Mouse (Mus musculus) CH12.LX (cell line): Measurements from ENCODE around the gene Chm.

Experiments used
- CTCF ChIP-seq, 2 experiments: IDR thresholded peaks in 1 of 2; conservative IDR thresholded peaks in 1 of 2; 2 replicates each; pipeline ENCODE4 v1.5.1; 2011 to 2012; ENCODE audit warnings: low read depth in 2 of 2, low read length in 2 of 2, improper control_type of control experiment in 1 of 2, inconsistent platforms in 1 of 2, mild to moderate bottlenecking in 1 of 2, moderate library complexity in 1 of 2
- E2F4 ChIP-seq: IDR thresholded peaks from 2 replicates; pipeline ENCODE4 v1.6.1; 2011; ENCODE audit warnings: low read depth, low read length, improper control_type of control experiment; ENCODE audit not compliant: insufficient replicate concordance
- ELF1 ChIP-seq: IDR thresholded peaks from 2 replicates; pipeline ENCODE4 v1.6.1; 2014; ENCODE audit warnings: low read depth, mild to moderate bottlenecking, inconsistent platforms, low read length, improper control_type of control experiment
- EP300 ChIP-seq: IDR thresholded peaks from 2 replicates; pipeline ENCODE4 v1.6.1; 2011; ENCODE audit warnings: low read length, improper control_type of control experiment
- JUND ChIP-seq: conservative IDR thresholded peaks from 2 replicates; pipeline ENCODE4 v1.6.1; 2011; ENCODE audit warnings: low read depth, low read length, improper control_type of control experiment
- MAX ChIP-seq: IDR thresholded peaks from 2 replicates; pipeline ENCODE4 v1.6.1; 2011; ENCODE audit warnings: low read length, improper control_type of control experiment
- MEF2A ChIP-seq: IDR thresholded peaks from 2 replicates; pipeline ENCODE4 v1.6.1; 2014; ENCODE audit warnings: low read depth, mild to moderate bottlenecking, inconsistent platforms, low read length, improper control_type of control experiment, borderline replicate concordance
- NELFE ChIP-seq: IDR thresholded peaks from 2 replicates; pipeline ENCODE4 v1.6.1; 2011; ENCODE audit warnings: low read depth, low read length, improper control_type of control experiment
- TCF12 ChIP-seq: IDR thresholded peaks from 2 replicates; pipeline ENCODE4 v1.6.1; 2014; ENCODE audit warnings: low read depth, mild to moderate bottlenecking, inconsistent platforms, low read length, improper control_type of control experiment
- UBTF ChIP-seq: IDR thresholded peaks from 2 replicates; pipeline ENCODE4 v1.6.1; 2012; ENCODE audit warnings: low read depth, mild to moderate bottlenecking, inconsistent platforms, low read length, improper control_type of control experiment, moderate library complexity
- USF1 ChIP-seq: IDR thresholded peaks from 2 replicates; pipeline ENCODE4 v1.6.1; 2014; ENCODE audit warnings: low read depth, mild to moderate bottlenecking, inconsistent platforms, low read length, improper control_type of control experiment
- ZMIZ1 ChIP-seq: IDR thresholded peaks from 2 replicates; pipeline ENCODE4 v1.6.1; 2012; ENCODE audit warnings: low read depth, mild to moderate bottlenecking, inconsistent platforms, low read length, improper control_type of control experiment

- TF ChIP-seq USF1 (no peak), E2F4 (no peak), EP300 (no peak), MAX (no peak), UBTF (no peak), CTCF (conservative IDR thresholded peaks at IDR 0.05 in 1 of 2, IDR thresholded peaks at IDR 0.05 in 1 of 2; ENCODE audit: low read depth in 2 of 2, low read length in 2 of 2) (no peak), ELF1 (no peak), MEF2A (no peak), NELFE (no peak), JUND (no peak), TCF12 (no peak), ZMIZ1 (no peak)
These were observed 13.0 kb downstream of the Chm start for GRCm38 (mm10) chrX:113172271-113172670.
